Mouse (Mus musculus): ENCODE measurements around the gene Trp53tg5. TPM values are rescaled to one million over a fixed set of nuclear protein-coding genes. Genes with fewer than 3 reads are reported as not detected.

The Trp53tg5 gene
- polyA plus RNA-seq, 1 experiment from 2014 or later = not detected

- 89% methylated on average over 7 of the region's 7 CpGs for WGBS
- peaks cover 45% of the 10 kb centered on the region for H3K36me3 ChIP-seq (ENCODE audit: control insufficient read depth, insufficient read depth)
Measured at GRCm38 (mm10) chr2:164500511-164500910, 27.0 kb upstream of the Trp53tg5 start.

GRCm38 (mm10) chr2:164499317-164499716 is 25.8 kb upstream of the Trp53tg5 start:
- H3K4me1 ChIP-seq (ENCODE audit: control insufficient read depth, insufficient read depth, low read length) = peaks cover 12% of the 10 kb centered on the region
- WGBS = 70% methylated on average over 5 of the region's 5 CpGs
- ATAC-seq (replicated peaks; ENCODE audit: extremely low read depth, insufficient read depth, low FRiP score) = no peak
- no peak overlapping the region for H3K4me2 ChIP-seq (ENCODE audit: low read depth, low read length)
- H3K36me3 ChIP-seq (ENCODE audit: control insufficient read depth, insufficient read depth) = peaks cover 36% of the 10 kb centered on the region
- H3K4me3 ChIP-seq (ENCODE audit: low read length) = no peak overlapping the region
- no peaks in the 10 kb centered on the region for H3K27me3 ChIP-seq (ENCODE audit: control insufficient read depth, insufficient read depth, low read length)
- H3K9ac ChIP-seq (ENCODE audit: low read length) = no peak overlapping the region
- H3K9me3 ChIP-seq (replicated peaks; ENCODE audit: control insufficient read depth, low read length) = peaks cover 2% of the 10 kb centered on the region
- no peak overlapping the region for H3K27ac ChIP-seq (ENCODE audit: low read length)

More at GRCm38 (mm10) chr2:164500511-164500910, 27.0 kb upstream of the Trp53tg5 start:
- no peaks in the 10 kb centered on the region for H3K27me3 ChIP-seq (ENCODE audit: control insufficient read depth, insufficient read depth, low read length)
- no peak overlapping the region for H3K9ac ChIP-seq (ENCODE audit: low read length)
- H3K4me2 ChIP-seq (ENCODE audit: low read depth, low read length) = no peak overlapping the region
- no peak for ATAC-seq (replicated peaks; ENCODE audit: extremely low read depth, insufficient read depth, low FRiP score)
- H3K4me1 ChIP-seq (ENCODE audit: control insufficient read depth, insufficient read depth, low read length) = peaks cover 12% of the 10 kb centered on the region
- no peak overlapping the region for H3K27ac ChIP-seq (ENCODE audit: low read length)
- no peak overlapping the region for H3K4me3 ChIP-seq (ENCODE audit: low read length)
- H3K9me3 ChIP-seq (replicated peaks; ENCODE audit: control insufficient read depth, low read length) = peaks cover 11% of the 10 kb centered on the region

GRCm38 (mm10) chr2:164497691-164498268 is 24.3 kb upstream of the Trp53tg5 start:
- H3K4me3 ChIP-seq (ENCODE audit: low read length) = peak overlapping the region; percentile 90
- peak; percentile 39; the same call in 1 of the 2 replicates for ATAC-seq (replicated peaks; ENCODE audit: extremely low read depth, insufficient read depth, low FRiP score)
- H3K4me2 ChIP-seq (ENCODE audit: low read depth, low read length) = peak overlapping the region; percentile 78
- peak overlapping the region; percentile 85 for H3K9ac ChIP-seq (ENCODE audit: low read length)
- H3K27ac ChIP-seq (ENCODE audit: low read length) = no peak overlapping the region; the same call in 1 of the 2 replicates
- H3K36me3 ChIP-seq (ENCODE audit: control insufficient read depth, insufficient read depth) = peaks cover 20% of the 10 kb centered on the region
- 5% methylated on average over 21 of the region's 21 CpGs for WGBS
- H3K9me3 ChIP-seq (replicated peaks; ENCODE audit: control insufficient read depth, low read length) = no peaks in the 10 kb centered on the region
- H3K27me3 ChIP-seq (ENCODE audit: control insufficient read depth, insufficient read depth, low read length) = no peaks in the 10 kb centered on the region
- H3K4me1 ChIP-seq (ENCODE audit: control insufficient read depth, insufficient read depth, low read length) = peaks cover 12% of the 10 kb centered on the region

GRCm38 (mm10) chr2:164496847-164497690 is 23.5 kb upstream of the Trp53tg5 start, which contains the start of gene Pigt:
TSS of gene Pigt (plus strand) at chr2:164497520.
- peak; percentile 96 for ATAC-seq (replicated peaks; ENCODE audit: extremely low read depth, insufficient read depth, low FRiP score)
- peak within 1 kb of the TSS; percentile 78 for H3K4me2 ChIP-seq (ENCODE audit: low read depth, low read length)
- peak within 1 kb of the TSS; percentile 73 for H3K27ac ChIP-seq (ENCODE audit: low read length)
- peaks cover 12% of the 10 kb centered on the region for H3K4me1 ChIP-seq (ENCODE audit: control insufficient read depth, insufficient read depth, low read length)
- peak within 1 kb of the TSS; percentile 85 for H3K9ac ChIP-seq (ENCODE audit: low read length)
- H3K36me3 ChIP-seq (ENCODE audit: control insufficient read depth, insufficient read depth) = peaks cover 14% of the 10 kb centered on the region
- H3K9me3 ChIP-seq (replicated peaks; ENCODE audit: control insufficient read depth, low read length) = no peaks in the 10 kb centered on the region
- H3K27me3 ChIP-seq (ENCODE audit: control insufficient read depth, insufficient read depth, low read length) = no peaks in the 10 kb centered on the region
- peak within 1 kb of the TSS; percentile 90 for H3K4me3 ChIP-seq (ENCODE audit: low read length)
- WGBS = 4% methylated on average over 43 of the region's 43 CpGs

- Histone ChIP-seq H3K4me3 (ENCODE audit: low read length) (no peak overlapping the region), H3K36me3 (ENCODE audit: control insufficient read depth, insufficient read depth) (peaks cover 8% of the 10 kb centered on the region), H3K9ac (ENCODE audit: low read length) (no peak overlapping the region), H3K4me2 (ENCODE audit: low read depth, low read length) (peak overlapping the region; percentile 78), H3K27ac (ENCODE audit: low read length) (no peak overlapping the region), H3K27me3 (ENCODE audit: control insufficient read depth, insufficient read depth, low read length) (no peaks in the 10 kb centered on the region), H3K9me3 (replicated peaks; ENCODE audit: control insufficient read depth, low read length) (no peaks in the 10 kb centered on the region), H3K4me1 (ENCODE audit: control insufficient read depth, insufficient read depth, low read length) (peaks cover 12% of the 10 kb centered on the region)
- 48% methylated on average over 1 of the region's 1 CpGs for WGBS
- ATAC-seq (replicated peaks; ENCODE audit: extremely low read depth, insufficient read depth, low FRiP score) = no peak
Measured at GRCm38 (mm10) chr2:164496331-164496730, 22.8 kb upstream of the Trp53tg5 start.

- no peak for ATAC-seq (replicated peaks; ENCODE audit: extremely low read depth, insufficient read depth, low FRiP score)
- 55% methylated on average over 2 of the region's 2 CpGs for WGBS
- no peak overlapping the region for H3K4me2 ChIP-seq (ENCODE audit: low read depth, low read length)
- no peaks in the 10 kb centered on the region for H3K27me3 ChIP-seq (ENCODE audit: control insufficient read depth, insufficient read depth, low read length)
- H3K27ac ChIP-seq (ENCODE audit: low read length) = no peak overlapping the region
- peaks cover 9% of the 10 kb centered on the region for H3K36me3 ChIP-seq (ENCODE audit: control insufficient read depth, insufficient read depth)
- H3K4me3 ChIP-seq (ENCODE audit: low read length) = no peak overlapping the region
- peaks cover 12% of the 10 kb centered on the region for H3K4me1 ChIP-seq (ENCODE audit: control insufficient read depth, insufficient read depth, low read length)
- no peaks in the 10 kb centered on the region for H3K9me3 ChIP-seq (replicated peaks; ENCODE audit: control insufficient read depth, low read length)
- no peak overlapping the region for H3K9ac ChIP-seq (ENCODE audit: low read length)
Measured at GRCm38 (mm10) chr2:164494126-164494525, 20.6 kb upstream of the Trp53tg5 start.

- Histone ChIP-seq H3K36me3 (ENCODE audit: control insufficient read depth, insufficient read depth) (peaks cover 9% of the 10 kb centered on the region), H3K27ac (ENCODE audit: low read length) (no peak overlapping the region), H3K9ac (ENCODE audit: low read length) (no peak overlapping the region; the same call in 1 of the 2 replicates), H3K4me3 (ENCODE audit: low read length) (no peak overlapping the region), H3K4me2 (ENCODE audit: low read depth, low read length) (no peak overlapping the region), H3K9me3 (replicated peaks; ENCODE audit: control insufficient read depth, low read length) (no peaks in the 10 kb centered on the region), H3K27me3 (ENCODE audit: control insufficient read depth, insufficient read depth, low read length) (0 out of 2 replicates have a peak, but pooled peaks cover 3% of the 10 kb centered on the region), H3K4me1 (ENCODE audit: control insufficient read depth, insufficient read depth, low read length) (peaks cover 12% of the 10 kb centered on the region)
- ATAC-seq (replicated peaks; ENCODE audit: extremely low read depth, insufficient read depth, low FRiP score) = no peak
- 68% methylated on average over 9 of the region's 9 CpGs for WGBS
Measured at GRCm38 (mm10) chr2:164487812-164488211, 14.3 kb upstream of the Trp53tg5 start.

- H3K36me3 ChIP-seq (ENCODE audit: control insufficient read depth, insufficient read depth) = peaks cover 9% of the 10 kb centered on the region
- H3K4me3 ChIP-seq (ENCODE audit: low read length) = peak overlapping the region; percentile 86
- H3K27ac ChIP-seq (ENCODE audit: low read length) = peak overlapping the region; percentile 69
- peaks cover 12% of the 10 kb centered on the region for H3K4me1 ChIP-seq (ENCODE audit: control insufficient read depth, insufficient read depth, low read length)
- no peaks in the 10 kb centered on the region for H3K9me3 ChIP-seq (replicated peaks; ENCODE audit: control insufficient read depth, low read length)
- H3K27me3 ChIP-seq (ENCODE audit: control insufficient read depth, insufficient read depth, low read length) = 0 out of 2 replicates have a peak, but pooled peaks cover 3% of the 10 kb centered on the region
- H3K9ac ChIP-seq (ENCODE audit: low read length) = peak overlapping the region; percentile 84
- 8% methylated on average over 11 of the region's 11 CpGs for WGBS
- H3K4me2 ChIP-seq (ENCODE audit: low read depth, low read length) = peak overlapping the region; percentile 92
- 0 out of 2 replicates have a peak, but pooled peaks have one; percentile 5 for ATAC-seq (replicated peaks; ENCODE audit: extremely low read depth, insufficient read depth, low FRiP score)
Measured at GRCm38 (mm10) chr2:164487115-164487527, 13.6 kb upstream of the Trp53tg5 start.
